Mouse (Mus musculus): ENCODE measurements at regions not wholly inside any gene's neighbourhood (a gene's known extent, or its start where the extent isn't known, plus 50 kb on each side); places are given as distances from the start of the nearest gene placed in this dataset.

GRCm38 (mm10) chr4:89034299-89034698 lies 102.6 kb upstream of the Mtap start:
- TF ChIP-seq CTCF (IDR thresholded peaks at IDR 0.05; ENCODE audit: borderline replicate concordance, insufficient read depth, low read length) (no peak), POLR2A (IDR thresholded peaks at IDR 0.05; ENCODE audit: low read depth, low read length) (no peak)

Measured in embryonic fibroblast, embryonic 13.5 days (primary cell).